Comparison of ENCODE assay signal across 8 mouse cellular contexts in the genomic region with DNA sequence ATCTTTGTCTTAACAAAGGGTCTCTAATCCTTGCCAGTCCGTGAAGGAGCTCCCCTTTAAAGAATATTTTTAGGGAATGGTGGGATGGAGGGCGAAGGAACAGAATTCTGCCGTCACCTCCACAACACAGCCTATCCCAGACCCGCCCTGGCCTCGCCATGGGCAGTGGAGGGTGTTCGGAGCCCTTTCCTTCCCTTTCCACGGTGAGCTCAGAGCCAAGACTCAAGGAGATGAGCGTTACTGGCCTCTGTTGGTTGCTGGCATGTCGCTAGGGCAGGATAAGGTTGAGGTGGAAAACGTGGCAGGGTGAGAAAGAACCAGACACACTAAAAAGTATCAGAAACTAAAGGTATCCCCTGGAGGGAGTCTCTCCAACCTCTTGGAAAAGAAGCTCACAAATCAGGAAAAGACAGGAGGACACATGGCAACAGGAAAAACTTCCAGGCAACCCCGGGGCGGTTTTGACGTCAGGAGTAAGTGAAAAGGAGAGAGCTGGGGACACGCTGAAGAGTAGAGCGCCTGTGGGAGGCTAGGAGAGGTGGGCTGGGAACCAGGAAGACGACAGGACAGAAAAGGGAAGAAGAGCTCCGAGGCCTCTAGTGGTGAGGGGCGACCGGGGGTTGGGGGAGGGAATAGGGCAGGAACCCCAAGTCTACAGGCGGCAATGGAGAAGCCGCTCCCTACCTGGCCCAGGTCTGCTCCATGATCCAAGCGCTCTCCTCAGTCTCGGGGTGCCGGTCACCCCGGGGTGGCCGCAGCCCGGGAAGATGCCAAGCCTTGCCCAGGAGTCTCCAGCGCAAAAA. TPM values are rescaled to one million over a fixed set of nuclear protein-coding genes. Genes with fewer than 3 reads are reported as not detected.
DNase-seq lines count a peak whose midpoint lies in the region; ATAC-seq and TF ChIP-seq lines count a peak whose summit lies in the region.

No protein-coding gene starts in this region.

- in situ Hi-C loops in ES-E14 (cut with MboI; ENCODE audit: low sequenced_read_pairs in 2 of 2, unreplicated experiment in 2 of 2): no loop called here

- DNase-seq in frontal cortex, postnatal 25 days (ENCODE audit: low spot score in 2 of 2): no peak
- DNase-seq in ES-E14 (ENCODE audit: low read depth, low spot score): no peak
- peak; percentile 55 for DNase-seq in forebrain, embryonic 11.5 days (ENCODE audit: low spot score)
- peak; percentile 48 for DNase-seq in liver, embryonic 11.5 days (ENCODE audit: low spot score)
- peak; percentile 66 for DNase-seq in right cerebral cortex, adult 18-20 months
- DNase-seq in spleen, postnatal 10 days (ENCODE audit: low spot score in 2 of 2): no peak

- no peaks in the 10 kb centered on the region for H3K9me3 ChIP-seq in ES-E14 (ENCODE audit: control insufficient read depth, insufficient read depth, low read depth, low read length)
- no peaks in the 10 kb centered on the region for H3K9me3 ChIP-seq in forebrain, embryonic 11.5 days (ENCODE audit: control insufficient read depth, low read length)
- no peaks in the 10 kb centered on the region for H3K9me3 ChIP-seq in hindbrain, embryonic 15.5 days
- H3K9me3 ChIP-seq in liver, embryonic 11.5 days (ENCODE audit: control insufficient read depth, low read length): no peaks in the 10 kb centered on the region

- ATAC-seq in frontal cortex, adult (ENCODE audit: low TSS enrichment): peak; percentile 65
- ATAC-seq in forebrain, embryonic 11.5 days (replicated peaks; ENCODE audit: low FRiP score): no peak
- ATAC-seq in hindbrain, embryonic 15.5 days (ENCODE audit: low FRiP score, low read depth): peak; percentile 65
- peak; percentile 33 for ATAC-seq in liver, embryonic 11.5 days (replicated peaks; ENCODE audit: low FRiP score)

- no peaks in the 10 kb centered on the region for H3K36me3 ChIP-seq in ES-E14 (ENCODE audit: control insufficient read depth, insufficient read depth, low read length, poor library complexity, severe bottlenecking)
- H3K36me3 ChIP-seq in forebrain, embryonic 11.5 days (ENCODE audit: control insufficient read depth, insufficient read depth, low read length): no peaks in the 10 kb centered on the region
- no peaks in the 10 kb centered on the region for H3K36me3 ChIP-seq in hindbrain, embryonic 15.5 days
- no peaks in the 10 kb centered on the region for H3K36me3 ChIP-seq in liver, embryonic 11.5 days (ENCODE audit: control insufficient read depth, insufficient read depth, low read length)

- H3K9ac ChIP-seq in ES-E14 (ENCODE audit: insufficient read depth, low read depth, low read length, poor library complexity, severe bottlenecking): no peak overlapping the region
- H3K9ac ChIP-seq in forebrain, embryonic 11.5 days (ENCODE audit: low read length): peak overlapping the region; percentile 56
- H3K9ac ChIP-seq in hindbrain, embryonic 15.5 days: peak overlapping the region; percentile 56
- peak overlapping the region; percentile 20 for H3K9ac ChIP-seq in liver, embryonic 11.5 days (ENCODE audit: low read depth, low read length)

- H3K4me3 ChIP-seq in ES-E14 (ENCODE audit: insufficient read depth in 1 of 2, low read depth in 1 of 2, low read length in 2 of 2, poor library complexity in 1 of 2, severe bottlenecking in 1 of 2): peak overlapping the region; percentile 43 to 52
- H3K4me3 ChIP-seq in forebrain, embryonic 11.5 days (ENCODE audit: low read depth, low read length): peak overlapping the region; percentile 43
- peak overlapping the region; percentile 63 for H3K4me3 ChIP-seq in hindbrain, embryonic 15.5 days
- H3K4me3 ChIP-seq in liver, embryonic 11.5 days (ENCODE audit: low read depth, low read length): peak overlapping the region; percentile 46

- no peak overlapping the region for H3K27ac ChIP-seq in ES-E14 (ENCODE audit: insufficient read depth, low read depth, low read length, poor library complexity, severe bottlenecking)
- H3K27ac ChIP-seq in forebrain, embryonic 11.5 days (ENCODE audit: low read depth, low read length): no peak overlapping the region
- peak overlapping the region; percentile 32; the same call in 1 of the 2 replicates for H3K27ac ChIP-seq in hindbrain, embryonic 15.5 days (replicated peaks)
- H3K27ac ChIP-seq in liver, embryonic 11.5 days (ENCODE audit: low read depth, low read length): no peak overlapping the region

- peaks cover 0 to 3% of the 10 kb centered on the region in 2 experiments; a peak in 1 of 4 replicates for H3K4me1 ChIP-seq in ES-E14 (ENCODE audit: control insufficient read depth in 2 of 2, insufficient read depth in 2 of 2, low read length in 2 of 2, poor library complexity in 1 of 2)
- 0 out of 2 replicates have a peak, but pooled peaks cover 4% of the 10 kb centered on the region for H3K4me1 ChIP-seq in forebrain, embryonic 11.5 days (replicated peaks; ENCODE audit: control insufficient read depth, insufficient read depth, low read length)
- H3K4me1 ChIP-seq in hindbrain, embryonic 15.5 days (replicated peaks): peaks cover 20% of the 10 kb centered on the region
- H3K4me1 ChIP-seq in liver, embryonic 11.5 days (replicated peaks; ENCODE audit: control insufficient read depth, insufficient read depth, low read length): 0 out of 2 replicates have a peak, but pooled peaks cover 5% of the 10 kb centered on the region

- H3K4me2 ChIP-seq in forebrain, embryonic 11.5 days (ENCODE audit: low read depth, low read length, severe bottlenecking): peak overlapping the region; percentile 90
- H3K4me2 ChIP-seq in hindbrain, embryonic 15.5 days: peak overlapping the region; percentile 92
- H3K4me2 ChIP-seq in liver, embryonic 11.5 days: peak overlapping the region; percentile 72

- 2% methylated on average over 28 of the region's 28 CpGs for WGBS in forebrain, embryonic 11.5 days
- 2% methylated on average over 28 of the region's 28 CpGs for WGBS in hindbrain, embryonic 15.5 days
- WGBS in liver, embryonic 11.5 days: 9% methylated on average over 28 of the region's 28 CpGs

- peaks cover 20% of the 10 kb centered on the region for H3K27me3 ChIP-seq in forebrain, embryonic 11.5 days (ENCODE audit: control insufficient read depth, insufficient read depth, low read length)
- peaks cover 4% of the 10 kb centered on the region; the same call in 1 of the 2 replicates for H3K27me3 ChIP-seq in hindbrain, embryonic 15.5 days
- peaks cover 16% of the 10 kb centered on the region for H3K27me3 ChIP-seq in liver, embryonic 11.5 days (replicated peaks; ENCODE audit: control insufficient read depth, insufficient read depth, low read length)

TF ChIP-seq in ES-E14, 5 proteins besides CTCF, POLR2A, EP300 and RAD21:
- TF ChIP-seq HCFC1 (IDR thresholded peaks at IDR 0.05; ENCODE audit: borderline replicate concordance, insufficient read depth, low read length) (no peak), CHD2 (IDR thresholded peaks at IDR 0.05; ENCODE audit: low read depth, low read length) (no peak), ZNF384 (IDR thresholded peaks at IDR 0.05; ENCODE audit: low read depth, low read length) (no peak), MAFK (IDR thresholded peaks at IDR 0.05; ENCODE audit: insufficient read depth, low read depth, low read length) (no peak), ZC3H11A (IDR thresholded peaks at IDR 0.05; ENCODE audit: borderline replicate concordance, low read depth, low read length) (no peak)
TF ChIP-seq in ES-E14: peak in this region for 0.

RNA-seq across cellular contexts. Expression of gene Pde4dip, which starts 21.1 kb away (rescaled TPM):
- total RNA-seq in ES-E14 (2012; rRNA removed): 10.0 and 12.0 TPM in 2 replicates
- polyA plus RNA-seq in forebrain, embryonic 11.5 days (2014; fragmentation: Nextera tagmentation; extraction: Ambion mirVana): 25.7 and 27.2 TPM in 2 replicates
- 62.3 and 66.1 TPM in 2 replicates for polyA plus RNA-seq in hindbrain, embryonic 15.5 days (2015; fragmentation: Nextera tagmentation; extraction: Ambion mirVana)
- 16.8 and 16.9 TPM in 2 replicates for polyA plus RNA-seq in liver, embryonic 11.5 days (2014; fragmentation: Nextera tagmentation; extraction: Ambion mirVana)

RNA-seq across cellular contexts. Expression of gene Sec22b, which starts 33.6 kb away (rescaled TPM):
- 29.1 and 44.4 TPM in 2 replicates for total RNA-seq in ES-E14 (2012; rRNA removed)
- 121 and 122 TPM in 2 replicates for polyA plus RNA-seq in forebrain, embryonic 11.5 days (2014; fragmentation: Nextera tagmentation; extraction: Ambion mirVana)
- polyA plus RNA-seq in hindbrain, embryonic 15.5 days (2015; fragmentation: Nextera tagmentation; extraction: Ambion mirVana): 94.6 and 96.4 TPM in 2 replicates
- polyA plus RNA-seq in liver, embryonic 11.5 days (2014; fragmentation: Nextera tagmentation; extraction: Ambion mirVana): 109 and 113 TPM in 2 replicates

Comparison
In these comparisons a context has a peak if more than half of its experiments do, and no peak if none do; other contexts are left out.
1. DNase-seq: peak in forebrain, embryonic 11.5 days (single experiment), liver, embryonic 11.5 days (single experiment) and right cerebral cortex, adult 18-20 months (single experiment); none in frontal cortex, postnatal 25 days (0 of 2), ES-E14 (single experiment) and spleen, postnatal 10 days (0 of 2).
2. Peak in every context shown above with its lines, with median percentiles within 50 percentile points of each other: H3K4me3 ChIP-seq and H3K4me2 ChIP-seq.